Mouse (Mus musculus): ENCODE data around the gene Sbsn.
A peak's percentile ranks its signal among the peaks of the same experiment; 100 is the strongest.
"Not testable (repeated sequence)": the region's sequence is repeated elsewhere in the genome, so short reads cannot be mapped to it uniquely, and the experiment has no call there.

Gene Sbsn

GRCm38 (mm10) chr7:30751086-30751669 lies at the start of gene Sbsn:
Sbsn (plus strand) TSS chr7:30751471.
- no peak for DNase-seq (ENCODE audit: low spot score in 2 of 2)

GRCm38 (mm10) chr7:30706214-30706882 lies 44.9 kb upstream of the Sbsn start:
- DNase-seq (ENCODE audit: low spot score in 2 of 2), result no peak

- no peak for DNase-seq (ENCODE audit: low spot score in 2 of 2)
Measured at GRCm38 (mm10) chr7:30707441-30707840, 43.8 kb upstream of the Sbsn start.

GRCm38 (mm10) chr7:30711942-30712341 lies 39.3 kb upstream of the Sbsn start, which contains the start of gene Atp4a:
Atp4a (plus strand) TSS chr7:30712209.
- DNase-seq (ENCODE audit: low spot score in 2 of 2), result no peak

- peak in 1 of 2 experiments; percentile 20 for DNase-seq (ENCODE audit: low spot score in 2 of 2)
Measured at GRCm38 (mm10) chr7:30717006-30717715, 34.1 kb upstream of the Sbsn start.

GRCm38 (mm10) chr7:30717716-30718046 lies 33.6 kb upstream of the Sbsn start:
- DNase-seq (ENCODE audit: low spot score in 2 of 2), result no peak

GRCm38 (mm10) chr7:30719669-30720068 lies 31.6 kb upstream of the Sbsn start:
- DNase-seq (ENCODE audit: low spot score in 2 of 2), result no peak

- no peak for DNase-seq (ENCODE audit: low spot score in 2 of 2)
Measured at GRCm38 (mm10) chr7:30721286-30721685, 30.0 kb upstream of the Sbsn start.

GRCm38 (mm10) chr7:30723274-30723953 lies 27.9 kb upstream of the Sbsn start:
- DNase-seq (ENCODE audit: low spot score in 2 of 2), result no peak

GRCm38 (mm10) chr7:30728214-30728613 lies 23.1 kb upstream of the Sbsn start:
- DNase-seq (ENCODE audit: low spot score in 2 of 2), result no peak

- no peak for DNase-seq (ENCODE audit: low spot score in 2 of 2)
Measured at GRCm38 (mm10) chr7:30728739-30729395, 22.4 kb upstream of the Sbsn start.

- DNase-seq (ENCODE audit: low spot score in 2 of 2), result peak; percentile 91 to 96
Measured at GRCm38 (mm10) chr7:30729396-30730063, 21.7 kb upstream of the Sbsn start, which contains the start of gene Tmem147. Tmem147 (minus strand) TSS chr7:30729540.

- DNase-seq (ENCODE audit: low spot score in 2 of 2), result not testable (repeated sequence)
Measured at GRCm38 (mm10) chr7:30730064-30730722, 21.1 kb upstream of the Sbsn start.

GRCm38 (mm10) chr7:30736211-30736610 lies 15.1 kb upstream of the Sbsn start:
- DNase-seq (ENCODE audit: low spot score in 2 of 2), result no peak

- DNase-seq (ENCODE audit: low spot score in 2 of 2), result not testable (repeated sequence)
Measured at GRCm38 (mm10) chr7:30742570-30742969, 8.7 kb upstream of the Sbsn start.

- not testable (repeated sequence) for DNase-seq (ENCODE audit: low spot score in 2 of 2)
Measured at GRCm38 (mm10) chr7:30743617-30744016, 7.7 kb upstream of the Sbsn start, which contains the start of gene Gapdhs. Gapdhs (minus strand) TSS chr7:30743681.

- peak; percentile 33 to 55 for DNase-seq (ENCODE audit: low spot score in 2 of 2)
Measured at GRCm38 (mm10) chr7:30744022-30744598, 7.2 kb upstream of the Sbsn start.

GRCm38 (mm10) chr7:30747525-30748204 lies 3.6 kb upstream of the Sbsn start:
- DNase-seq (ENCODE audit: low spot score in 2 of 2), result peak in 1 of 2 experiments; percentile 29

- DNase-seq (ENCODE audit: low spot score in 2 of 2), result peak in 1 of 2 experiments; percentile 35
Measured at GRCm38 (mm10) chr7:30749824-30750606, 1.3 kb upstream of the Sbsn start.

All from urinary bladder, adult 18-20 months (tissue).